Mouse (Mus musculus): Measurements from ENCODE around the gene Peg10.
A peak's percentile ranks its signal among the peaks of the same experiment; 100 is the strongest.

The Peg10 gene

DNA sequence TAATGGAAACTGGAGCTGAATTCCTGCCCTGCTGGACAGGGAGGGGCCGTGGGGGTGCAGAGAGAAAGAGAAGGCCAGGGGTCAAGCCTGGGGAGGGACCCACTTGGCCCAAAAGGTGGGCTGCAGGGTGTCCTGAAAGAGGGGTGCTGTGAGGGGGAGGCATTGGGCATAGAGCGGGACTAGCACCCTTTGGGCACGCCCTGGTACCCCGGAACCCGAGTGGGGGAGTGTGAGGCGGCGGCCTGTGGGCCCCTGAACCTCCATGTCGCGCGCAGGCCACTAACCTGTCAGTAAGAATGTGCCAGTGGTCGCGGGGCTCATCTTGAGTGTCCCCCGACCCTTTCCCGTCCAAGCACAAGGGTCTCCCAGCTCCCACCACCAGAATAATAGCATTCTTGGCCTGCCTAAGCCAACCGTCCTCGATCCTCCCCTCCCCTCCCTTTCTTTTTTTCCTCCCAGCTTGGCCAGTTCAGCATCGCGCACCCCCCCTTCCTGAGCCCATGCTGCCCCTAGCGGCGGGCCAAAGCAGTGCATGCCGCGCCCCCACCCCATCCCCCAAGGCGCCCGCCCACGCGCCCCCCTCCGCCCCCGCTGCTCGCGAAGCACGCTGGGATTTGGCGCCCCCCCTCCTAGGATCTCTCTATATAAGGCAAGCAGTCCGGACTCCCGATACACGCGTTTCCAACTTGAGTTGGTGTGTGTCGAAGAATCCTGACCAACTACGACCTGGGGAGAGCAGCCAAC is at the start of gene Peg10, which contains the start of gene Sgce:
TSS of gene Peg10 (plus strand) at position 611 of the 744 bp plus-strand sequence.
TSS of gene Sgce (minus strand) at position 512 of the 744 bp plus-strand sequence.
- DNase-seq, result peak; percentile 98

DNA sequence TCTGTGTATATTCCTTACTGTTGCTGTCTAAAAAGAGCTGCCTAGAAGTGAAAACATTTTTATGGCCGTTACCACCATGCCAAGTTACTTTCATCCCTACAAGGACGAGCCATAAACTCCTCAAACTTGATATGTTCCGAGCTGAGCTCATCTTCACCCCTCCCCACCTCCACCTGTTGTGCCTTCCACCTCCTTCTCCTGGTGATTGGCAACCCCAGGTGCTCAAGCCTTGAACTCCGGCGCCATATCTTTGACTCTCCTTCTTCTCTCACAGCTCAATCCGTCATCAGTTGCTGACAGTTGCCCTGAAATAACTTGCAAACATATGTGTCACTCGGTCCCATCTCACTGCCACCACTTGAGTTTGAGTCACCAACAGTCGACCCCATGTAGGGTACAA is 45.5 kb upstream of the Peg10 start:
- no peak for DNase-seq

DNA sequence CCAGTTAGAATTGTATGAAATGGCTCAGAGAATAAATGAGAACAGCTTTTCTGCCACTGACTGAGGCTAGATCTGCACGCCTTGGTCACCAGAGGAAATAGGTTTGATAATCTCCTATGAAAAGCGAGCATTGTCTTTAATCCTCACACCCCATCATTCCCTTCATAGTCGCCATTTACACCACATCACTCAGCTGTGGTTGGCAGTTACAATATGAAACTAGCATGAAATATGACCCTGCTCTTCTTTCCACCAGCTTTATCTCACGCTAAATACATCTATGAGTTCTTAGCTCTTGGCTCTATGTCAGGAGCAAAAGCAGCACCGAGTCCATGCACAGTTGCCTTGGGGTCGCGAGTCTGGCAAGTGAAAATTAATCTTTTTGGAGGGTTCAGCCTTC is 43.2 kb upstream of the Peg10 start:
- no peak for DNase-seq

DNA sequence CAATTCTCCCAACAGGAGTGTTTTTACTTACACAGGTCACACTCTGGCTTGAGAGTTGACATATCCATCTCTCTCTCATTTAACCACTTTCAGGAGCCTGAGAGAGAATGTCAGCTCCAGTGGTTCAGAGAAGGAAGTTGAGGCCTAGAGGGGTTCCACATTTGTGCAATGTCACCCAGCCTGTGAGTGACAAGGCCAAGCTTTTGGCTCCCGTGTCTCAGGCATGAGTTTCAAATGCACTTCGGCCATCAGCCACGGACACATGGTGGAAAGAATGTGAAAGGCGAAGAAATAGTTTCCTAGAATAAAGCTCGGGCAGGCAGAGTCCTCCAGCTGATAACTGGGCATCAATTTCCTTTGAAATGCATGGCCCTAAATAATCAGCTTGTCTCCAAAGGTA is 40.7 kb upstream of the Peg10 start:
- no peak for DNase-seq

DNA sequence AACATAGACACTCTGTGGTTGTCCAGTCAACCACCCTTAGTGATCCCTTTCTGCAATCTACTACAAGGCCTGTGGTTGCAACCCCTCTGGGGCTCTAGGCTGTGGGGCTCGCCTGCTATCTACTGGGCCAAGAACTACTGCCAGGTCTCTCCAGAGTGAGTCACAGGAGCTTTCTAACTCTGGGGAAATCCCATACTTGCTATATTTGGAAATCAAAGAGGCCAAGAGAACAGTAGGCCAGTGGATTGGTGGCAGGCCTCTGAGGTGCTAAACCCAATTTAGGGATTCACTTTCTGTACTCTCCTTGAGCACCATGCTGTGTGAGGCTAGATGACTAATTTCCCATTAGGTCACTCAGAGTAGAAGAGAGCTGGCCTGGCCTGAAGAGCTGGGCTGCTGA is 38.1 kb upstream of the Peg10 start:
- peak; percentile 89 for DNase-seq

DNA sequence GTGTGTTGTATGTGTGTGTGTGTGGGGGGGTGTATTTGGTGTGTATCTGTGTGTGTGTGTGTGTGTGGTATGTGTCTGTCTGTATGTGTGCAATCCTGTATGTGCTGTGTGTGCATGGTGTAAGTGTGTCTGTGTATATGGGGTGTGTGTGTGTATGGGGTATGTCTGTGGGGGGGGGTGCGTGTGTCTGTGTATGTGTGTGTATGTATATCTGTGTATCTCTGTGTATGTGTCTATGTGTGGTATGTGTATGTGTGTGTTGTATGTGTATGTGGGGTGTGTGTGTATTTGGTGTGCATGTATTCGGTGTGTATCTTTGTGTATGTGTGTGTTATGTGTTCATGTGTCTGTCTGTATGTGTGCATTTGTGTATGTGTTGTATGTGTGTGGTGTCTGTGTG is 30.9 kb upstream of the Peg10 start:
- DNase-seq, result peak; percentile 24

DNA sequence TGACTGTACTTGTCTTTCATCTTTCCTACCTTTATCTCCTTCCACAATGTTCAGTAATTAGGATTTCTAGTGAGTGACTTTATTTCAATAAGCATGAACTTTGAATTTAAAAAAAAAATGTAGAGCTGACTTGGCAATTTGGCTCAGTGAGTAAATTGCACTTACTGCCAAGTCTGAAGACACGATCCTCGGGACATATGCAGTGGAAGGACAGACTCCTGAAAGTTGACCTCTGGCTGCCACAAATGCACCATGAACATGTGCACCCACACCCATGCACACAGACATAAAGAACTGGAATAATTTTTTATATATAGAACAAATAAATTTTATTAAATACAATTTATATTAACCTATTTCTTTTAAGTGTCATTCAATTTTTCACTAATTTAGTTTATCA is 29.8 kb upstream of the Peg10 start:
- DNase-seq, result peak; percentile 59

DNA sequence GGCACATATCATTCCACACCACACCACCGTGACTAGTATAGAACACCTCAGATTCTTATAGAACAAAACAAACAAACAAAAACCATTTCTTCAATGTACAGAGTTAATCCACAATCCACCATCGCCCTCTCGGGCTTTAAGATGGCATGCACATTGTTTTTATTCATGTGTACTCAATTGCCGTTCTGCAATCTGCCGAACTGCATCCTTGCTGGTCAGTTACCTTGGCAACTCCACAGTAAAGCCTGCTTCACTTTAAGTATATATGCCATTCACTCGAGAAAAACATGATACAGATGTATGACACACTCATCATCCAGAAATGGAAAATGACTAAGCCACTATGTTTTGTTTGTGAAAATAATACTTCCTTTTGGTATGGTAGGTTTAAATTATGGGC is 25.0 kb upstream of the Peg10 start:
- no peak for DNase-seq

DNA sequence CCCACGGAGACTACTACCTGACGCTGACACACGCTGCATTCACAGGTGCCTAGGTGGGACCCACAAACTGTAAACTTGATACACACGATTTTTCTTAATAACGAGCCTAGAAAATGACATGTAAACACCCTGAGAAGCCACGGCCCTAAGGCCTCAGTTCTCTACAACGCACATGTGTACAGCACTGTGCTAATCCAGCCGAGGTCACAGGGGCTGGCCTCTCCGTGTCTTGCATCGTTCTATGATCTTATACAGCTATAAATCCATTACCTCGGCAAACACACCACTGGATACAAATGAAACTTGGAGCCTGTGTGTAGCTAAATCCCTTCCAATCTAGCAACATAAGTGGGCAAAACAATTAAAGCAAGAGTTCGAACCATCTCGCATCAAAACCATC is 24.4 kb upstream of the Peg10 start:
- DNase-seq, result peak; percentile 37

DNA sequence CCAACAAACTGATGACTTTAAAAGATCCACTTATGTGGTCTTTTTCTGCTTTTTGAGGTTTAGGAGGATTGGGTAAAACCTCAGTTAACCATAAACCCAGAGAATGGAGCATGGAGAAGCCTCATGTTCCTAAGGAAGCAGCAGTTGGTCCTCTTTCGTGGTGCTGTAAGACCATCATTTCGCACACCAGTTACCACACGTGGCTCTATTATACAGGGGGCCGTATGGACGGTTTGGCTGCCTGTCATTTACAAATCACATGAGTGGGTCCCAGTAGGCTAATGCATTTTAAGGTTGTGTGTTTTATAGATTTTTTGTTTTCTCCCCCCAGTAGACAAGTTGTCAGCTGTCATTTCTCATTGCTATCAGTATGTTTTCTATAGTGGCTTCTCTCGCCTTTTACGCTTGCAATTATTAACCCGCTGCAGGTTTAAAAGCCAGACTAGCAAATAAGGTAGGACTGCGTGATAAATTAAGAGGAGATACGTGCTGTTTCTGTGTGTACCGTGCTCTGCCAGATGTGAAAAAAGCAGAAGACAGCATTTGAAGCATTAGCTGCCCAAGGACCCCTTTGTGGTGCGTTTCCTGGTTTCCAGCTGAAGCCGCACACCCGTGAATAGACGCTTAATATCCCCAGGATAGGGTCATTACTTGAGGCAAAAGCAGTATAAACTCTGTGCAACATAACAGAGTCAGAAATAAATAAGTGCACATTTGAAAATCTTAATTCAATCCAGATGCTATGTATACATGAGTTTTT is 22.9 kb upstream of the Peg10 start:
- DNase-seq, result no peak

DNA sequence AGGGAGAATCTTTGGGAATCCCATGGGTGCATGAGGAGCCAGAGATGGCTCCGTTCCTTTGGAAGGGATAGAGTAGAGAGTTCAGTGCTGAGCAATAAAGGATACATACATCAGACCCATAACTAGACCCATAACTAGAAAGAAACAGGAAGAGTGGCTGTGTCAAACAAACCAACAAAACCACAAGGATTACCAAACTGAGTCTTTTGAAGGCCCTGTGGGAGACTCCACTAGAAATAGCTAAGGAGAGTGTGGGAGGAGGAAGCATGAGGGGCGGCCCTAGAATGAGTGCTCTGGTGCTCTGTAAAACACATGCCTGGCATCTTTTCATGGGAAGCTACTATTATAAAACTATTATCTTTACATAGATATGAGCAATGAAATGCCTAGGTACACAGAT is 18.8 kb upstream of the Peg10 start:
- DNase-seq, result peak; percentile 37

DNA sequence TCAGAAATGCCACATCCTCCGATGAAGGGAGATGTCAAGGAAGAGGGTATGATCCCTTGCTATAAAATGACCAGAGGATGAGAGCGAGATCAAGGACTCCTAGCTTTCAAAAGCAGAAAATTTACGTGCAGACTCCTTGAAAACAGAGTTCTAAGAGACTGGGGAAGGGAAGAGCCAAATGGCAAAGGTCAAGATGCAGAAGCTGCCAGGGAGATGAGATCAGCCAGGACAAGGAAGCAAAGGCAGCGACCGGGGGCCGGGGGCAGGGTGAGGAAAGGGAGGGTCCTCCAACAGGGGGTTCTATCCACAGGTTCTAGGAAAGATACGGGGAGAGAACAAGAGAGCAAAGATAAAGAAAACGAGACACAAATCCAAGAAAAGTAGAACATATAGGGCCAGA is 15.4 kb upstream of the Peg10 start:
- DNase-seq, result peak; percentile 33

DNA sequence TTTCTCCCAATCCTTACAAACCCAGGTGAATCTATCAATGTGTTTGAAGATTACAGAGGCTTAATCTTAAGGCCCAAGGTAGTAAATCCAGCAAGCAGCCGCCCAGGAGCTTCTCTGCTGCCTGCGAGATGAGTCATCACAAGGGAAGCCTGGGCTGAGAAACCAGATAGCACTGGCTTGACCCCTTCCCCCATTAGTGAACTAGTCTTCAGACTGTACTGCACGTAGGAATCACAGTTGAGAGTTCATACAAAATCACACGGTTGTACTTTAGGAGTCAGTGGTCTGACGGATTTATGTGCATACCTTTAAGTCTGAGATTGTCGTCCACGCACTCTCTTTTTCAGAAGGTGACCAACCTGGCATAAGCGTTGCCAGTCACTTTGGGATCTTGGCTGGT is 13.9 kb upstream of the Peg10 start:
- peak; percentile 61 for DNase-seq

DNA sequence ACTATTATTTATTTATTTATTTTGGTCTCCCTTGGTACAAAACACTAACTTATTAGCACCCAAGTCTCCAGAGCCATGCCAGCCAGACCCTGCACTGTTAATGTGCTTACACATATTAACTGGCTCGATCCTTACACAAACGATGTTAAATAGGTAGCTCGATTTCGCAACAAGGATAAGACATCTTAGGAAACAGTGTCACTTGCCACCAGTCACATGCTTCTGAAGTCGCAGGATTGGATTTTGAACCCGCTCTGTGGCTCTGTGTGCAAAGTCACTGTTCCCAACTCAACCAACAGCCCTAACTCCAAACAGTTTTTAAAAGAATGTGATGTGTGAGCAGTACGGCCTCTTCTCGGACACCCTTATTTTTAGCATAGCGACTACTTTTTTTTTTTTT is 10.7 kb upstream of the Peg10 start:
- no peak for DNase-seq

DNA sequence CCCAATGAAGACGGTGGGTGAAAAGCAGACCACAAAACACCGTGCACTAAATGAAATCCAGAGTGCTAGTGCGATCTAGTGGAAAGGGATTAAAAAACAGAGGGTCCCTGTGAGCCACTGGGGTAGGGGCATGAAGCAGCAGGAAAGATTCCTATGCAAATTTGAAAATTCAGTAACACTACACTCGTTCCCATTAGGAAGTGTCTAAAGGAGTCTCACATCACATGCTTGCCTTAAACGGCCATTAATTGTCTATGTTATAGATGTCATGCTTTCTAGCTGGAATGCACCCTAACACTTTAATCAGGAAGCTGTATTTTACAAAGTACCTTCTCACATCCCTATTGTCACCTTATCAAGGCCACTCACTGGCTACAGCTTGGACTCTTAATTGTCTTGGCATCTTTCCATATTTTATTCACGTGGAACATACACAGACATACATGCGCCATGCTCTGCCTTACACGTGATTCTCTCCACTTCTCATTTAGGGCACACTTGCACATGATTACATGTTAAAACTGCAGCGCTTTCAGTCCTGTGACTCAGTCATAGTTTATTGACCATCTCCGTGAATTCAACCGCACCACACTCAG is 9.0 kb upstream of the Peg10 start:
- peak; percentile 61 for DNase-seq

DNA sequence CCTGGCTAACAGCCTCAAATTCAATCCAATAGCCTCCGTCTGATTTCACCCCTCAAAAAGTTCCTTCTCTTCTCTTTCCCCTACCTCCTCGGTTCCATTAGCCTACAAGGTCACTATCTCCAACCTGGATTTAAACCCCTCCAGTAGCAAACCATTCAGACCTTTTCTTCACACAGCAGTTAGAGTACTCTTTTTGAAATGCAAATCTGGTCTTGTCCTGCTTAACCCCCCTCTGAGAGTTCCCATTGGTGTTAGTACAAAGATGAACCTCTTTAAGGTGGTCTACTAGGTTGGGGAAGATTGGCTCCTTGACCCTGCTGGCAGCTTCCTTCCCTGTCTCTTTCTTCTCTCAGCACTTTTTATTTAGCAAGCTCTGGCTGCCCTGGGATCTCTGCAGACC is 8.4 kb upstream of the Peg10 start:
- DNase-seq, result no peak

DNA sequence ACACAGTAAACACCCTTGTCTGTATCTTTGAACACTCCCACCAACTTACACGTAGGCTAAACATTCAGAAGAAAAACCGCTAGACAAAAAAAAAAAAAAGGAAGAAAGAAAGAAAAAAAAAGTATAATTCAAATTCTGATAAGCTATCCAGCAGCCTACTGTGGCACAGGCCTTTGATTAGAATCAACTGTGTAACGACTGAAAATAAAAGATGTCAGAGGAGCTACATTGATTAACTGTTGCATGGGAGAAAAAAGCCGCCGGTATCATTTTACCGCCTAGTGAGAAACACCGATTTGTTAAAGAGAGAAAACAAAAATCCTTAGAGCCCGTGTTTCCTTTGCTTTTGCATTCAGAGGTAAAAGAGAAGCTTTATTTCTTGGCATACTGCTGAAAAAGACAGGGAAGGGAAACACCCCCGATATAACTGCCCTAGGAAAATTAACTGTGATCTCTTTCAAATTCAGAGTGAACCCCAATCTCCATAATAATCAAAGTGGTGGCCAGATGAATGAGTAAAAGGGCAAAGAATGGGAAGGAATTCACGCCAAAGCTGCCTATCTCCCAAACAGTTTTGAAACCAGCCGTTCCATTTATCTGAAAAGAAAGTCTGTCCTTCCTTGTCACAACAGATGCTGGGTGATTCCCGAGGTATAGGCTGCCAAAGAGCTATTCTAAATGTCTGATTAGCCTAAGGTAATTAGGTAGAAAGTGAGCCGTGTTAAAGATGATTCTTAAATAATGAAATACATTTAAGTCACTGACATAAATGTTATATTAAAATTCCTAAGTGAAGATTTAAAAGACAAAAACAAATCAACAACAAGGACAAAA is 7.4 kb upstream of the Peg10 start:
- no peak for DNase-seq

DNA sequence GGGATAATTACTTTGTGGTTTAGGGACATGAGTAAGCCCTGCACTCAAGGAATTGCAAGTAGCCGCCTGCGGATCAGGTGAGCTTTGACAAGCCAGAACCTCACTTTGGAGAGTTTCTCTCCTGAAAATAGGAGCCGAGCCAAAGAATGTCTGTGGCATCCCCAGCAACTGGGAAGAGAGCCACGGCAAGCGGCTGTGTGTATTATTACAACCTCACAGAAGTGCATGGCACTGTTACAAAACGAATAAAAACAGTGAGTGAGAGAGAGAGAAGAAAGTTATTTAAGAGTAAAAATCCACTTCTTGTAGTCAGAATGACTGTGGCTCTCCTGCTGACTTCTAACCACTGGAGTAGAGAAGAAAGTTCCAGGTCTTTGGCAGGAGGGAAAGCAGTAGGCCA is 6.6 kb upstream of the Peg10 start:
- peak; percentile 90 for DNase-seq

DNA sequence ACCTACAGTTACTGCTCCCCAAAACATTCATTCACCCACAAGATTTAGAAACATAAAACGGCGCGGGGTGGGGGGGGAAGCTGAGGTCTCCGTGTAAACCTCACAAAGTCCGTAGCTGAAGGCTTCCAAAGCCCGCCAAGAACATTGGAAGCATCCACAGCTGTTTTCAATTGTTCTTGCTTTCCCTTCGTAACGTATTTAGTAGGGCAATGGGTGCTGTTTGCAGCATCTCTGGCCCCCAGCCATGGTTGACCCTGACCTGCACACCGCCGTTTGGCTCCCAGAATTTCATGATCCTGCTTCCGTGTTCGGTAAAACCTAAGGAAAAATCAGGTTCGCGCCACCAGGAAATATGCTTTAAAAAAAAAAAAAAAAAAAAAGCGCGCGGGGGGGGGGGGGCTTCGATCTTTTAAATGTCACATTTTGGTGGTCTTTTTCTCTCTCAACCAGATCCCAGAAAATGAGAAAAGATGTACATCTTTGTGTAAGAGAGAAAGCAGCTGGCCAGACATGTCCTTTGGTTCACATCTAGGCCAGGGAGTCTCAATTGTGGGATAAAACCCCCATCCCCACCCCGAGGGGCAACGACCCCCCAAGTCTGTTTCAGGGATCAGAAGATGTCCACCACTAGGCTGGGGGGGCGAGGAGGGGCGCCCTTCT is 940 bp upstream of the Peg10 start:
- peak; percentile 87 for DNase-seq

DNA sequence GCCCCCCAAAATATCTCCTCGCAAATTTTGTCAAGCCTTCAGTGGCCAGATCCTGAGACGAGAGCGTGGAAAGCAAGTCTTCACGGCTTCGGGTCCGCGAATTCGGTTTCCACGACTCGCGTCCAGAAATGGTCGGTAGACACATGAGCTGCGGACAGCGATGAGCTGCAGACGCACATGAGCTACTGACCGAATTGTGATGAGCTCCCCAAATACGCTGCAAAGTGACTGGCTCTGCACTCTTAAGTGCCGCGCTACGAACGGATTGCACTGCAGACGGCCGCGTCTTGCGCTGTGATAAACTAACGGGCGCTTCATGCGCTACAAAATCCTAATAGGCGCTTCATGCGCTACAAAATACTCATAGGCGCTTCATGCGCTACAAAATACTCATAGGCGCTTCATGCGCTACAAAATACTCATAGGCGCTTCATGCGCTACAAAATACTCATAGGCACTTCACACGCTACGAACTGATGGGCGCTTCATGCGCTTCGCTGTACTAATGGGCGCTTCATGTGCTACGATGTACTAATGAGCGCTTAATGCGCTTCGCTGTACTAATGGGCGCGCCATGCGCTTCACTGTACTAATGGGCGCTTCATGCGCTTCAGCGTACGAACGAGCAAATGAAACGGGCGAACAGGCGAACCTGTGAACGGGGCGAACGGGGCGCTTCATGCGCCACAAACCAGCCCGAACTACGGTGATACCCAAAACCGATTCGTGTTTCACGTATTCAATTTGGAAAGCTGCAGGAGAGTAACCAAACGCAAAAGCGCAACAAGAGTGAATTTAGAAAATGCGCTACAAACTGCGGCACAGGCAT is 785 bp downstream of the Peg10 start:
- peak; percentile 92 for DNase-seq

DNA sequence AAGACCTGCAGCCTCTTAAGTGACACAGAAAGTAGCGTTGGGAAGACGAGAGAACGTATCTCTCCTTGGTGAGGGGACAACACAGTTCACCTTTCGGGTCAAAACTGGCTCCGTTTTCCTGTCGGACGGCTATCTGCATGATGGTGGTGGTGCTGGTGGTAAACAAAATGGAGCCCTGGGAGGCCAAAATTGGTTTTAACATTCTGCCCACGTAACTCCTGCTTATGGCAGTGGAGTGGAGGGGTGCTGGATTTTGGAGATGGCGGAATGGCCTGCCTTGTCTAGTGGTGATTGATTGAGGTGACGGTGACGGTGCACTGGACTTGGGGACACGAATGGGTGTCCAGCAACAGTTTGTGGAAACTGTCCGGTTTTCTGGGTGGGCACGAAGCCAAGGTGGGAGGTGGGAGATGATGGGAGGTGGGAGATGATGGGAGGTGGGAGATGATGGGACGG is 1.4 kb downstream of the Peg10 start:
- DNase-seq, result no peak

DNA sequence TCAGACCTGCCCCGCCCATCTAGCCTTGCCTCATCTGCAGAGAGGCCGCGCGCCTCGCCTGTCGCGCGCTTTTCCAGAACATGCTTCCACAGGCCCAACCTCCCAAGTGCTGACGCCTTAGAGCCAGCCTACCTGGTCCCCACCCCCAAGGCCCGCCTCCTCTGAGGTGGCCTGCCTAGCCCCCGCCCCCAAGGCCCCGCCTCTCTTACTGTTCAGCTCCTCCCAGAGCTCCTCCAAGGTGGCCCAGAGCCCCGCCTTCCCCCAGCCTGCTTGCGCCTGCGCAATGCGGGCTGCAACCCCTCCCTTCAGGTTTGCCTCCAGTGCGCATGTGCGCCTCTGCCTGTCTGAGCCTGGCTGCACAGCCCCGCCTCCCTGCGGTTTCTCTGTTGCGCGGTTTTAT is 2.0 kb downstream of the Peg10 start:
- peak; percentile 100 for DNase-seq

All from heart, adult 11 months (tissue).